Mouse (Mus musculus) lung, postnatal 0 days (tissue): ENCODE data around the gene Spp1.

ENCODE experiments used
- CTCF ChIP-seq: IDR thresholded peaks from 2 replicates; pipeline ENCODE4 v1.5.1; 2016; ENCODE audit warnings: antibody characterized with exemption, mild to moderate bottlenecking
- EP300 ChIP-seq: IDR thresholded peaks from 2 replicates; pipeline ENCODE4 v1.6.1; 2016; ENCODE audit warnings: antibody characterized with exemption, mild to moderate bottlenecking, control low read depth

DNA sequence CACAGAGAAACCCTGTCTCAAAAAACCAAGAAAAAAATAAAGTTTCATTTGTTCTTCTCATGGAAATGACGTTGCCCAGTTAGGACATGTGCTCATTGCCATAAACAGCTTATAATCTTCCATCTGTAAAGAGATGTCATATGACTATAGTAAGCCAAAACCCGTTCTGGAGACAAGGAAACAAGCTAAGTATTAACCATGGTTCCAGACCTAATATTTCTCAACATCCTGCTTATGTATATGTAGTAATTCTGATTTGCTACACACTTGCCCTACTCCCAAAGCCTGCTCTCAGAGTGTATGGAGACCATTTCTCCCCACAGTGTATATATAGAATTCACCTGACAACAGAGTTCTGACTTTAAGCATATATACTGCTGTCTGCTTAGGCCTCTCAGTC lies 12.9 kb upstream of the Spp1 start:
- TF ChIP-seq CTCF: no peak
- no peak for TF ChIP-seq EP300
